Mouse (Mus musculus) hindbrain, postnatal 0 days (tissue): Measurements from ENCODE around the gene Pde7b. TPM values are rescaled to one million over a fixed set of nuclear protein-coding genes. Genes with fewer than 3 reads are reported as not detected.
"Not testable (repeated sequence)": the region's sequence is repeated elsewhere in the genome, so short reads cannot be mapped to it uniquely, and the experiment has no call there.

Experiments used
- ATAC-seq: fragments of 200-750 bp; cut with Nextera tagmentation; 2 replicates; pipeline ENCODE4 v1.8.0; 2017; ENCODE audit warnings: mild to moderate bottlenecking, moderate TSS enrichment, moderate library complexity
- DNase-seq: peaks from one replicate; pipeline ENCODE4 v3.0.0-alpha.2; 2015; ENCODE audit warnings: low spot score
- H3K27ac ChIP-seq: fragments of 300-500 bp; sonication (generic); 2 replicates; pipeline ENCODE4 v1.5.1; 2014; ENCODE audit warnings: mild to moderate bottlenecking
- H3K27me3 ChIP-seq: fragments of 300-500 bp; sonication (generic); 2 replicates; pipeline ENCODE4 v1.6.1; 2014; ENCODE audit warnings: low read length, mixed read lengths; ENCODE audit not compliant: insufficient read depth
- H3K36me3 ChIP-seq: fragments of 300-500 bp; sonication (generic); 2 replicates; pipeline ENCODE4 v1.6.1; 2014; ENCODE audit warnings: low read length, mixed read lengths; ENCODE audit not compliant: insufficient read depth
- H3K4me1 ChIP-seq: fragments of 300-500 bp; sonication (generic); 2 replicates; pipeline ENCODE4 v1.6.1; 2014; ENCODE audit warnings: antibody characterized with exemption, low read length, mixed read lengths; ENCODE audit not compliant: insufficient read depth
- H3K4me2 ChIP-seq: fragments of 300-500 bp; sonication (generic); 2 replicates; pipeline ENCODE4 v1.6.1; 2014; ENCODE audit warnings: low read depth, mild to moderate bottlenecking, low read length, moderate library complexity, mixed read lengths
- H3K4me3 ChIP-seq: fragments of 300-500 bp; sonication (generic); 2 replicates; pipeline ENCODE4 v1.5.1; 2014; ENCODE audit warnings: low read length
- H3K9ac ChIP-seq: fragments of 300-500 bp; sonication (generic); replicated peaks from 2 replicates; pipeline ENCODE4 v1.6.1; 2014; ENCODE audit warnings: mild to moderate bottlenecking, low read length, moderate library complexity, mixed read lengths
- H3K9me3 ChIP-seq: fragments of 300-500 bp; sonication (generic); 2 replicates; pipeline ENCODE4 v1.6.1; 2016; ENCODE audit warnings: low read length, mixed read lengths
- CTCF ChIP-seq: IDR thresholded peaks from 2 replicates; pipeline ENCODE4 v1.5.1; 2016; ENCODE audit warnings: antibody characterized with exemption, control low read depth, low read depth
- WGBS: fragments of 180-500 bp; shearing (Covaris S2); extraction: QIAGEN DNeasy Blood & Tissue Kit; methylation state at CpG from one replicate; pipeline ENCODE4 v1.1.7; 2014; 5-methylcytosine and 5-hydroxymethylcytosine counted together
- polyA plus RNA-seq: library from polyadenylated mRNA; unstranded; fragments of >200 nt; fragmentation: Nextera tagmentation; extraction: Ambion mirVana; gene quantifications from 2 replicates; pipeline ENCODE4 v1.2.1, GENCODE M21; 2015
- total RNA-seq: library from RNA; depleted of rRNA; stranded (reverse); fragments of >200 nt; gene quantifications from 2 replicates; pipeline ENCODE4 v1.2.3, GENCODE M21; 2014

The Pde7b gene
- total and polyA plus RNA-seq, 2 experiments from 2014 or later, result 2.3 to 7.9 TPM

GRCm38 (mm10) chr10:20518529-20518889 lies 206.4 kb downstream of the Pde7b start:
- 89% methylated on average over 9 of the region's 9 CpGs for WGBS
- Histone ChIP-seq H3K4me1 (no peaks in the 10 kb centered on the region), H3K36me3 (no peaks in the 10 kb centered on the region), H3K9ac (no peak overlapping the region), H3K4me2 (no peak overlapping the region), H3K9me3 (no peaks in the 10 kb centered on the region), H3K27me3 (no peaks in the 10 kb centered on the region), H3K27ac (no peak overlapping the region), H3K4me3 (no peak overlapping the region)
- no peak for TF ChIP-seq CTCF
- no peak for ATAC-seq
- no peak for DNase-seq

DNA sequence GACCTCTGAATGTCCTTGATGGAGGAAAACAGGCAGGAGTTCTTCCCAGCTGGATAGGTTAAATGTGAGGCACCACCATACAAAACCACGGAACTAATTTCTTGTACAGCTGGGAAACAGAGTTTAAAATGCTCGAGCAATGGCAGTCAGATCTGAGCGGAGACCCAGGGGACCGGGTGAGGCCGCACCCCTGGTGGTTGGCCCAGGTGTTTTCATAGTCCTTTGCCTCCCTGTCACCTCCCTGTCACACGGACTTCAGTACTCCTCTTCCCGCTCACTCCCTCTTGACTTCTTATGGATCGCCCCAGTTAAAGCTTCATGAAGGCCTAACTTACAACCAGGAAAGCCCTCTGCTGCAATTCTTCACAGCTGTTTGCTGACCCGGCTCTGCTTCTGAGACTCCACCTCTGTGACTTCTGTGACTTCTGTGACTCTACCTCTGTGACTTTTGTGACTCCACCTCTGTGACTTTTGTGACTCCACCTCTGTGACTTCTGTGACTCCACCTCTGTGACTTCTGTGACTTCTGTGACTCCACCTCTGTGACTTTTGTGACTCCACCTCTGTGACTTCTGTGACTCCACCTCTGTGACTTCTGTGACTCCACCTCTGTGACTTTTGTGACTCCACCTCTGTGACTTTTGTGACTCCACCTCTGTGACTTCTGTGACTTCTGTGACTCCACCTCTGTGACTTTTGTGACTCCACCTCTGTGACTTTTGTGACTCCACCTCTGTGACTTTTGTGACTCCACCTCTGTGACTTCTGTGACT lies 206.9 kb downstream of the Pde7b start:
- not testable (repeated sequence) for H3K9ac ChIP-seq, H3K4me1 ChIP-seq, DNase-seq, H3K27ac ChIP-seq, H3K27me3 ChIP-seq, H3K4me2 ChIP-seq, ATAC-seq, H3K36me3 ChIP-seq, H3K4me3 ChIP-seq, H3K9me3 ChIP-seq
- 76% methylated on average over 9 of the region's 9 CpGs for WGBS

DNA sequence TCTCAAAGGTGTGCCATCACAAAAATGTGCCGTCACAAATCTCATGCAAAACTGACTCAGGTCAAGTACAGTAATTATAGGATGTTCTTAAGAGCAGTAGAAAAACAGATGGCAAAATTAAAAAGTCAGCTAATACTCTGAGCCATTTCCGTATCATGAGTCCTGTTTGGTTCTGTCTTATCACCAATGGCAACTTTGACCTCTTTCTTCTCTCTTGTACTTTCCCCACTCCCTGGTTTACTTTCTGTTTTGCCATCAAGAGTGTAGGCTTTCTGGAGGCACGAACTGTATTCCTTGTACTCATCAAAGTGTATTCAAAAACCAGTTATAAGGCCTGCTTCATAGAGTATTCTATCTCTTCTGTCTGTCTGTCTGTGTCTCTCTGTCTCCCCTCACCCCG lies 211.0 kb downstream of the Pde7b start:
- Histone ChIP-seq H3K4me1 (no peaks in the 10 kb centered on the region), H3K9ac (no peak overlapping the region), H3K4me2 (no peak overlapping the region), H3K27ac (no peak overlapping the region), H3K27me3 (no peaks in the 10 kb centered on the region), H3K36me3 (no peaks in the 10 kb centered on the region), H3K4me3 (no peak overlapping the region), H3K9me3 (no peaks in the 10 kb centered on the region)
- WGBS, result 91% methylated on average over 4 of the region's 4 CpGs
- DNase-seq, result no peak
- no peak for ATAC-seq
- no peak for TF ChIP-seq CTCF

DNA sequence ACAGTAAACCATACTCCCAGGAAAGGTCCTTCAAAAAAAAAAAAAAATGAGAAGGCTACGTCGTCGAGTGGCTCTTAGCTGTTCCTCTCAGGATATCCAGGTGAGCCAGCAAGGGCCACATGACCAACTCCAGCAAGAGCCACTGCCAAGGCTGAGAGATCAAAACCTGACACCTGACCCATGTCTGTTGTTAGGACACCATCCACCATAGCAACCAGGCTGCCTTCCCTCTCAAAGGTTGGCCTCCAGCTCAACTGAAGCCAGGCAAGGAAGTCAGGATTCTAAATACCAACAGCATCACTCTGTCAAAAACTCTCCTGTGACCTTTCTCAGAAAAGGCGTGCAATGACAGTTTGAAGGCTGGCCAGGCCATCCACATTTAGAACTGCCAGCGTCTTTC lies 211.4 kb downstream of the Pde7b start:
- 91% methylated on average over 5 of the region's 5 CpGs for WGBS
- no peaks in the 10 kb centered on the region for H3K4me1 ChIP-seq
- no peak for DNase-seq

DNA sequence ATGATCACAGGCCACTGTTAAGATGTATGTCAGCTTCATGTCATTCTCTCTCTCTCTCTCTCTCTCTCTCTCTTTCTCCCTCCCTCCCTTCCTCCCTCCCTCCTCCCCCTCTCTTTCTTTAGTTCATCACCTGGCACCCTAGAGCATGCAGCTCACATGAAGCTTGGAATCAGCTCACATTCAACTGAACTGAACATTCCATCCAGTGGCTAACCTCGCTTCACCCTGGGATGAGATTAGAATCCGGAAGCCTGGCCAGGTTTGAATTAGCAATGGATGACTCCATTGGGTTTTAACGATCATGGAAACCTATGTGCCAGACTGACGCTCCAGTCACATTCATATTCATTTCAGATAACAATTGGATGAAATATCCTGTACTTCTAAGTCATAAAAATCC lies 215.1 kb downstream of the Pde7b start:
- no peak for DNase-seq
- no peak for ATAC-seq

More for the DNA sequence above, 211.4 kb downstream of the Pde7b start:
- Histone ChIP-seq H3K9ac (no peak overlapping the region), H3K4me2 (no peak overlapping the region), H3K4me3 (no peak overlapping the region), H3K27ac (no peak overlapping the region), H3K27me3 (no peaks in the 10 kb centered on the region), H3K9me3 (no peaks in the 10 kb centered on the region), H3K36me3 (no peaks in the 10 kb centered on the region)
- no peak for TF ChIP-seq CTCF
- no peak for ATAC-seq

DNA sequence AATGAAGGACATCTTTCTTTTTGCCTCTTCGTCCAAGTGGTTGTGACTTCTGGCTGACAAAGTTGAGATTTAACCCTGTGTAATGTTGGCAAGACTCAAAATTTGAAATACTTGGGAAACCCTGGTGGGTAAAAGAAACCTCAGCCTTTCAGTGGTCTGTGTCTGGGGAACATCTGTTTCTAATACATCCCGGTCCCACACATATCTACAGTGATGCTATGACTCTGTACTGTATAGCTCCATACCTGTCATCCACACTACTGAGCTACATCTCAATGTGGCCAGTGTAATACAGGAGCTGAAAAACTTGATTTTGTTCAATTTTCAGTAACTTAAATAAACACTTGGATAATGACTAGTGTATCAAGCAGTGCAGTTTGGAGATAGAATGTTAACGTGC lies 216.4 kb downstream of the Pde7b start:
- H3K4me1 ChIP-seq, result no peaks in the 10 kb centered on the region
- ATAC-seq (no peak), DNase-seq (no peak)
- H3K4me3 ChIP-seq, result no peak overlapping the region
- no peak overlapping the region for H3K4me2 ChIP-seq
- H3K27me3 ChIP-seq, result no peaks in the 10 kb centered on the region
- 84% methylated on average over 3 of the region's 3 CpGs for WGBS
- H3K27ac ChIP-seq, result no peak overlapping the region
- no peaks in the 10 kb centered on the region for H3K36me3 ChIP-seq
- no peak overlapping the region for H3K9ac ChIP-seq
- TF ChIP-seq CTCF, result no peak
- H3K9me3 ChIP-seq, result no peaks in the 10 kb centered on the region

More for the DNA sequence above, 215.1 kb downstream of the Pde7b start:
- H3K4me3 ChIP-seq, result no peak overlapping the region
- no peak for TF ChIP-seq CTCF
- no peaks in the 10 kb centered on the region for H3K9me3 ChIP-seq
- no peaks in the 10 kb centered on the region for H3K36me3 ChIP-seq
- WGBS, result 87% methylated on average over 4 of the region's 4 CpGs
- no peak overlapping the region for H3K9ac ChIP-seq
- no peaks in the 10 kb centered on the region for H3K4me1 ChIP-seq
- H3K27ac ChIP-seq, result no peak overlapping the region
- H3K4me2 ChIP-seq, result no peak overlapping the region
- H3K27me3 ChIP-seq, result no peaks in the 10 kb centered on the region

- H3K9ac ChIP-seq, result no peak overlapping the region
- no peaks in the 10 kb centered on the region for H3K4me1 ChIP-seq
- no peak overlapping the region for H3K27ac ChIP-seq
- no peak for DNase-seq
- 76% methylated on average over 9 of the region's 9 CpGs for WGBS
- H3K9me3 ChIP-seq, result no peaks in the 10 kb centered on the region
- no peak for ATAC-seq
- no peaks in the 10 kb centered on the region for H3K27me3 ChIP-seq
- no peaks in the 10 kb centered on the region for H3K36me3 ChIP-seq
- no peak overlapping the region for H3K4me2 ChIP-seq
- no peak for TF ChIP-seq CTCF
- no peak overlapping the region for H3K4me3 ChIP-seq
Measured at GRCm38 (mm10) chr10:20507732-20508412, 217.0 kb downstream of the Pde7b start.
